Mouse (Mus musculus) forebrain, embryonic 12.5 days (tissue): ENCODE measurements at regions not wholly inside any gene's neighbourhood (a gene's known extent, or its start where the extent isn't known, plus 50 kb on each side); places are given as distances from the start of the nearest gene placed in this dataset.

Source experiments
- ATAC-seq: fragments of 200-750 bp; cut with Nextera tagmentation; 2 replicates; pipeline ENCODE4 v1.8.0; 2017; ENCODE audit warnings: moderate TSS enrichment; ENCODE audit not compliant: low FRiP score
- H3K27ac ChIP-seq: fragments of 300-500 bp; sonication (generic); 2 replicates; pipeline ENCODE4 v1.5.1; 2016; ENCODE audit warnings: mild to moderate bottlenecking
- H3K27me3 ChIP-seq: fragments of 300-500 bp; sonication (generic); 2 replicates; pipeline ENCODE4 v1.6.1; 2016; ENCODE audit warnings: mild to moderate bottlenecking
- H3K36me3 ChIP-seq: fragments of 300-500 bp; sonication (generic); replicated peaks from 2 replicates; pipeline ENCODE4 v1.6.1; 2016; ENCODE audit warnings: mild to moderate bottlenecking
- H3K4me1 ChIP-seq: fragments of 300-500 bp; sonication (generic); 2 replicates; pipeline ENCODE4 v1.6.1; 2016
- H3K4me2 ChIP-seq: fragments of 300-500 bp; sonication (generic); 2 replicates; pipeline ENCODE4 v1.6.1; 2016; ENCODE audit warnings: mild to moderate bottlenecking, moderate library complexity
- H3K4me3 ChIP-seq: fragments of 300-500 bp; sonication (generic); replicated peaks from 2 replicates; pipeline ENCODE4 v1.5.1; 2016; ENCODE audit warnings: mild to moderate bottlenecking
- H3K9ac ChIP-seq: fragments of 300-500 bp; sonication (generic); 2 replicates; pipeline ENCODE4 v1.6.1; 2016; ENCODE audit warnings: mild to moderate bottlenecking
- H3K9me3 ChIP-seq: fragments of 300-500 bp; sonication (generic); 2 replicates; pipeline ENCODE4 v1.6.1; 2016
- WGBS: fragments of 180-500 bp; shearing (Covaris S2); methylation state at CpG from one replicate; pipeline ENCODE4 v1.1.7; 2016; 5-methylcytosine and 5-hydroxymethylcytosine counted together

DNA sequence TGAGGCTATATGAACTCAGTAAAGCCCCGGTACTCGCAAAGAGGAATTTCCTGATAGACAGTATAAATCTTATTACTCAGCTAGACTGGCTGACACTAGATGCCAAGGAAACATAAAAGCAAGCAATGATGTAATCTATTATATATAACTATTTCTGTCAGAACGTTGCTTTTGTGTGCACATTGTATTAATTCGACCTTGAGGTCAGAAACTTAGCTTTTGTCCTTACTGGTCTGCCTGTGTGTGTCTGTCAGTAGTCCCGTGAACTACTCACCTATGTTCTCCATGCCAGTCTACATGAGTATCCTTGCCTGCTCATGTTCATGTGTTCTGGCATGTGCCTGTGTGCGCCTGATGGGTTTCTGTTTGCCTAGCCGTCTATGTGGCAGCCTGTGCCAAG lies 70.5 kb downstream of the Tmx1 start:
- 85% methylated on average over 7 of the region's 7 CpGs for WGBS
- Histone ChIP-seq H3K27me3 (no peaks in the 10 kb centered on the region), H3K27ac (no peak overlapping the region), H3K4me1 (no peaks in the 10 kb centered on the region), H3K36me3 (no peaks in the 10 kb centered on the region), H3K4me2 (no peak overlapping the region), H3K9me3 (no peaks in the 10 kb centered on the region), H3K9ac (no peak overlapping the region), H3K4me3 (no peak overlapping the region)
- ATAC-seq = no peak

DNA sequence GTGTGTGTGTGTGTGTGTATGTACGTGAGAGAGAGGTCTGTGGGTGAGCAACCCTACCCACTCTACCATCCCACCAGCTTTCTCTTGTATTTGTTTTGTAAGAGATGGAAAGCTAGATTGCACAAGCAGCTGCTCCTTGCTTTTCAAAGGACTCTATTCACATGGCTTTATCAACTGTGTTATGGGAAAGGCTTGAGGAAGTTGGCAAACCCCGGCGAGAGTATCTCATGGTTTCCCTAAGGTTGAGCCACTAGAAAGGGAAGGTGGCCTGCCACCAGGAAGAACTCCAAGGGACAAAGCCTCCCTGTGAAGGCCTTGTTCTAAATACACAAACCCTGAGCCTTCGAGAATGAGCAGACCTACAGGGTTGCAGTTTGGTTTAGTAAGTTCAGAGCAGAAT lies 71.8 kb downstream of the Tmx1 start:
- 53% methylated on average over 4 of the region's 4 CpGs for WGBS
- Histone ChIP-seq H3K4me3 (no peak overlapping the region), H3K4me1 (no peaks in the 10 kb centered on the region), H3K9ac (no peak overlapping the region), H3K27ac (no peak overlapping the region), H3K36me3 (no peaks in the 10 kb centered on the region), H3K4me2 (no peak overlapping the region), H3K9me3 (no peaks in the 10 kb centered on the region), H3K27me3 (no peaks in the 10 kb centered on the region)
- no peak for ATAC-seq

DNA sequence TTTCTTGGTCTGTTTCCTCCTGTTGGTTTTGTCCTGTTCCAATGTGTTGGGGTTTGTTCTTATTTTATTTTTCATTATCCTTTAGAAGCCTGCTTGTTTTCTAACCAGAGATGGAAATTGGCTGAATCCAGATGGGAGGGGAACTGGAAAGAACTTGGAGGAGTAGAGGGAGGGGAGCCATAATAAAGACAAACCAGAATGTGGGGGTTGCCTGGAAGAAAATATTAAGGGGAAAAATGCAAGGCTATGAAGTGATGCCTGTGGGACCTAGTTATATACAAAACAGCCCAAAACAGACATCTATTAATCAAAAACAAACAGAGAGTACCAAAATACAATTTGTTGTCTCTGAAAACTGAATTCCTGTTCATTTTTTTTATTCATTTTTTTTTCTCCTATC lies 78.8 kb downstream of the Tmx1 start:
- Histone ChIP-seq H3K9ac (no peak overlapping the region), H3K27ac (no peak overlapping the region), H3K9me3 (no peaks in the 10 kb centered on the region), H3K36me3 (no peaks in the 10 kb centered on the region), H3K4me3 (no peak overlapping the region), H3K27me3 (no peaks in the 10 kb centered on the region), H3K4me1 (peaks cover 10% of the 10 kb centered on the region; the same call in 1 of the 2 replicates), H3K4me2 (no peak overlapping the region)
- ATAC-seq = no peak

DNA sequence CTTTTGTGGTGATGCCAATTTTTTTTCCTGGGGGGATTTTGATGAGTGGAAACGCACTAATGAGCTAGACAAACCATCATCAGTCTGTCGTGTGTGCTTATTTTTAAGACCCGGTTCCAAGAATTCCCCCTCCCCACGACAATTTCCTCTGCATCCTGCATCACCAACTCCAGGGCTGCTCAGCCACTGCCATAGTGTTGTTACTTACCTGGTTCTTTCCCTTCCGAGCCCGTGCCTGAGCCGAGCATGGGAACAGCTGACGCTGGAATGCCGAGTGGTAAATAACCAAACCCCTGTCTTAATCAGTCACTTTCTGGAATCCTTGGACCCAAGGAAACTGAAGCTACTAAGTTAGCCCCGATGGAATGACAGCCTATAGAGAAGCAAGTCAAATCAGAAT lies 79.3 kb downstream of the Tmx1 start:
- no peak overlapping the region for H3K27ac ChIP-seq
- H3K4me3 ChIP-seq = no peak overlapping the region
- no peaks in the 10 kb centered on the region for H3K27me3 ChIP-seq
- peaks cover 10% of the 10 kb centered on the region; the same call in 1 of the 2 replicates for H3K4me1 ChIP-seq
- H3K9me3 ChIP-seq = no peaks in the 10 kb centered on the region
- ATAC-seq = no peak
- no peaks in the 10 kb centered on the region for H3K36me3 ChIP-seq
- 85% methylated on average over 10 of the region's 10 CpGs for WGBS
- H3K4me2 ChIP-seq = no peak overlapping the region
- H3K9ac ChIP-seq = no peak overlapping the region

DNA sequence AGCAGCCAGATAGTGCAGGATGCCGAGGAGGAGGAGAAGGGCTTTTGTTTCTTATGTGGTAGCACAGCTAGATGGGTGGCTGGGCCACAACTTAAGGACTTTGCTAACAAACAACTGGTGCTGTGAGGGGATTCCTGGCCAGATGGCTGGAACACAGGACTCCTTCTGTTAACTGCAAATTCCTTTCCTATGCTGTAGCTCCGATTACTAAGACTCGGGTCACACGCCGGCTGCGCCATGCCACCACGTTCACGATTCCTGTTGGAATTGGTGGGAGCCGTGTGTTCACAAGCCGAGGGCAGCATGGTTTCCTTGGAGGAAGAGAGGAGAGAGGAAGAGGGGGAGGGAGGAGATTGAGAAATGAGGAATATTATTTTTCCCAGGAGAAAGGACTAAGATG lies 79.9 kb downstream of the Tmx1 start:
- no peak overlapping the region for H3K9ac ChIP-seq
- no peaks in the 10 kb centered on the region for H3K9me3 ChIP-seq
- no peak for ATAC-seq
- no peak overlapping the region for H3K4me3 ChIP-seq
- H3K27me3 ChIP-seq = no peaks in the 10 kb centered on the region
- H3K27ac ChIP-seq = no peak overlapping the region
- 58% methylated on average over 10 of the region's 10 CpGs for WGBS
- no peaks in the 10 kb centered on the region for H3K36me3 ChIP-seq
- H3K4me2 ChIP-seq = no peak overlapping the region
- peaks cover 10% of the 10 kb centered on the region; the same call in 1 of the 2 replicates for H3K4me1 ChIP-seq

DNA sequence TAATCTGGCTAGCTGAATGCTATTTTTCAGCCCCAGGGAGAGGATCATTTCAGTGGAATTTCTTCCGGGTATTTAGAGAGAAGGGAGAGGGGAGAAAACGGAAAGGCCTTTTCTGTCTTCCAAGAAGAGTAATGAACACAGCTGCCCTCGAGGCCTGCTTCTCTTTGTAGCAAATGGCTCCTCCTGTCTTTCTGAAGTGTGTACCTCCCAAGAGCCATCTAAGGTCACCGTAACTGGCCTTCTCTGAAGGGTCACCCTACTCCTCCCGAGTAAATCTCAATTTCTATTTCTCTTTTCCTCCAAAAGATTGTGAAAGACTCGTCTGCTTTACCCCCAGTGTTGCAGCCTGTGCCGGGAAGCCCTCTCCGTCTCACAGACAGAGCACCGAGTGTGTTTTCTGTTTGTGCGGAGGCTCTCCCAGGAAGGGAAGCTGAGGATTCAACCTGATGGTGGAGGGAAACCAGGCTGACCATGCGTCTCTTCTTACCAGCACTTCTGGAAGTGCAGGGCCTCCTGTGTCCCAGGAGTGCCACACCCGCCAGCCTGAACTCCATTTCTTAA lies 80.6 kb downstream of the Tmx1 start:
- no peak for ATAC-seq
- H3K4me1 ChIP-seq = peaks cover 10% of the 10 kb centered on the region; the same call in 1 of the 2 replicates
- 69% methylated on average over 12 of the region's 12 CpGs for WGBS

DNA sequence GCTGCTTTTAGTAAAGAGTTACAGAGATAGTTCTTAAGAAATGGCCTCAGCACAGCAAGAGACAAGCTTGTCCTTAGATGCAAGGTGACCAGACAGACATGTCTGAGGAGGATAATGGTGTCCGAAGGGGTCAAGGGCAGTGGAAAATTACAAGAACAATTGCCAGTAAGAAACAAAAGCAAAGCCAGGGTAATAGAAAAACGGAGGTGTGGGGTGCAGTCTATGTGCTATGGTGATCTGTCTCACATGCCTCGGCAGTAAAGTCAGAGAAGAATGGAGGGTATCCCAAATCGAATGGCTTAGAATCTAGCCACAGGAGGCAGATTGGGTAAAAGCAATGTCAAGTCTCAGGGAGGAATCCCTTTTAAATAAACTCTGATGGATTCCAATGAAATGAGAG lies 86.2 kb downstream of the Tmx1 start:
- peaks cover 7% of the 10 kb centered on the region; the same call in 1 of the 2 replicates for H3K4me1 ChIP-seq
- H3K9me3 ChIP-seq = no peaks in the 10 kb centered on the region
- 0 out of 2 replicates have a peak, but pooled peaks cover under 1% of the 10 kb centered on the region for H3K27me3 ChIP-seq
- WGBS = 69% methylated on average over 4 of the region's 4 CpGs
- H3K36me3 ChIP-seq = no peaks in the 10 kb centered on the region
- no peak overlapping the region for H3K27ac ChIP-seq
- no peak overlapping the region for H3K4me3 ChIP-seq
- H3K4me2 ChIP-seq = no peak overlapping the region
- H3K9ac ChIP-seq = no peak overlapping the region
- no peak for ATAC-seq

More for the DNA sequence above, 80.6 kb downstream of the Tmx1 start:
- no peaks in the 10 kb centered on the region for H3K9me3 ChIP-seq
- no peak overlapping the region for H3K4me2 ChIP-seq
- no peak overlapping the region for H3K9ac ChIP-seq
- H3K36me3 ChIP-seq = no peaks in the 10 kb centered on the region
- H3K4me3 ChIP-seq = no peak overlapping the region
- H3K27ac ChIP-seq = no peak overlapping the region
- H3K27me3 ChIP-seq = no peaks in the 10 kb centered on the region

DNA sequence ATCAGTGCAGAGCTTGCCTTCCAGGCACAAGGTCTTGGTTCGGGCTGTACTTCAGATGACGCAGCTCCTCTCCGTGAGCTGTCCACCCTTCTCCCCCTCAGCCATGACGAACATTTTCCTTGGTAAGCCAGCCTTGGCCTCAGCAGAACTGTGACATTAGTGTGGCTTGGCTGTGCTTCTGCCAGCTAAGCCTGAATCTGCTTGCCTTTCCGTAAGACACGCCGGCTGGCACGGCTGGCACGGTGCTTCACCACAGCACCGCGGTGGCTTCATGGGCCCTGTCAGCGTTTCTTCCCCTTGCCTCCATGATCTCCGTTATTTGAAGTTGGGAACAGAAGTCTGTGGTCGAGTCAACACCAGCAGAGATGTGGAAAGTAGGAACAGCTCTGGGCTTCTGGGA lies 87.0 kb downstream of the Tmx1 start:
- ATAC-seq = no peak
- H3K4me1 ChIP-seq = peaks cover 10% of the 10 kb centered on the region; the same call in 1 of the 2 replicates
- WGBS = 95% methylated on average over 14 of the region's 14 CpGs
- H3K9ac ChIP-seq = no peak overlapping the region
- H3K9me3 ChIP-seq = no peaks in the 10 kb centered on the region
- no peak overlapping the region for H3K4me3 ChIP-seq
- no peaks in the 10 kb centered on the region for H3K36me3 ChIP-seq
- H3K27ac ChIP-seq = no peak overlapping the region
- no peak overlapping the region for H3K4me2 ChIP-seq
- H3K27me3 ChIP-seq = 0 out of 2 replicates have a peak, but pooled peaks cover 5% of the 10 kb centered on the region

DNA sequence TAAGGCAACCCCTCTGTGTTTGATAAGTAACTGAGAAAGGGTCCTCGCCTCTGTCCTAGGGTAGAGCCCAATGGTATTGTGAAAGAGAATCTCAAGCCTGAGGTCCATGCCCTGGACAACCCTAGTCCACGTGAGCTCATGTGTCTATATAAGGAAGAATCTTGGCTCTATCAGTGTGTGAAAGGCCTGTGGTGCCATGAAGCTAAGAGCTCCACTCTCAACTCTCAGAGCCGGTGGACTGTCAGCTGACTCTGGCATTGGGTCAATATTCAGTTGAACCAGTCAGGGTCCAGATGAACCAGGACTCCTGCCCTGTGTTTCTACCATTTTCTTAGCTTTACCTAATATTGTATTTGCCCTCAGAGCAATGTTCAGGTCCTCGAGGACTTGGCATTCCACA lies 88.5 kb downstream of the Tmx1 start:
- no peaks in the 10 kb centered on the region for H3K36me3 ChIP-seq
- no peak overlapping the region for H3K27ac ChIP-seq
- H3K4me1 ChIP-seq = peaks cover 10% of the 10 kb centered on the region; the same call in 1 of the 2 replicates
- H3K4me3 ChIP-seq = no peak overlapping the region
- H3K9me3 ChIP-seq = no peaks in the 10 kb centered on the region
- 0 out of 2 replicates have a peak, but pooled peaks cover 5% of the 10 kb centered on the region for H3K27me3 ChIP-seq
- no peak for ATAC-seq
- 88% methylated on average over 4 of the region's 4 CpGs for WGBS
- H3K9ac ChIP-seq = no peak overlapping the region
- H3K4me2 ChIP-seq = no peak overlapping the region

DNA sequence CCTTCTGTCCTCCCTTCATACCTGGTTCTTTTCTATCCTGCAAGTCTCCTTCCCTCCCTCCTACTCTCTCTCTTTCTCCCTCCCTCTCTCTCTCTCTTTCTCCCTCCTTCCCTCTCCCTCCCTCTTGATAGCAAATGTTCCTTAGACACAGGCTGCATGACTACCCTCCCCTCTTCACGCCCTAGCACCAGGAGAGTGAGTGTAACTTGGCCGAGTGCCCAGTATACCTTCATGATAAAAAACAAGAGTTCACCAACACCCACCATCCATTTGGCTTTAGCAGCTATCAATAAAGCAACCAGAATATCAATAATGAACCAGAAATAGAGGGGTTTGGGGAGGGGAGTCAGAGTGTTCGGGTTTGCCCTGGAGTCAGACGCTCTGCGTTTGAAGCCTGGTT lies 90.4 kb downstream of the Tmx1 start:
- Histone ChIP-seq H3K4me1 (peaks cover 10% of the 10 kb centered on the region; the same call in 1 of the 2 replicates), H3K9ac (no peak overlapping the region), H3K4me2 (no peak overlapping the region), H3K4me3 (no peak overlapping the region), H3K36me3 (no peaks in the 10 kb centered on the region), H3K27me3 (0 out of 2 replicates have a peak, but pooled peaks cover 5% of the 10 kb centered on the region), H3K9me3 (no peaks in the 10 kb centered on the region), H3K27ac (no peak overlapping the region)
- 36% methylated on average over 5 of the region's 5 CpGs for WGBS
- ATAC-seq = no peak

DNA sequence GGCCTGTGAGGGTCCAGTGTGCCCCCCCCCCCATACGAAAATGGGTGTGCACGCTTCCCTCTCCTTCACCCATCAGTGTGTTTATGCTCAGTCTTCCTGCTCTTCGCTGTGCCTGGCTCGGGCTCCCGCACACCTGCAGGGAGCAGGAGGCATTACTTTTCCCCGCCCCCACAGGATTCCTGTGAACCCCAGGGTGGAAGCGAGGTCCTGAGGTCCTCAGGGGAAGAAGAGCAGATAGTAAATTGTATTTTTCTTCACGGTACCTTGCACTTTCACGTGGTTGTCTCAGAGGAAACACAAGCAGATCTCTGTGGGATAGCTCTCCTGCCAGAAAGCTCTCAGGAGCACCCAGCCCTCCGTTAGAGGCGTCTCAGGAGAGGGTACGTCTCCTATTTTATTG lies 91.4 kb downstream of the Tmx1 start:
- no peak for ATAC-seq
- WGBS = 32% methylated on average over 12 of the region's 12 CpGs
- no peak overlapping the region for H3K9ac ChIP-seq
- no peaks in the 10 kb centered on the region for H3K9me3 ChIP-seq
- H3K4me2 ChIP-seq = no peak overlapping the region
- H3K27me3 ChIP-seq = 0 out of 2 replicates have a peak, but pooled peaks cover 5% of the 10 kb centered on the region
- no peak overlapping the region for H3K27ac ChIP-seq
- no peak overlapping the region for H3K4me3 ChIP-seq
- no peaks in the 10 kb centered on the region for H3K36me3 ChIP-seq
- H3K4me1 ChIP-seq = peaks cover 10% of the 10 kb centered on the region; the same call in 1 of the 2 replicates

DNA sequence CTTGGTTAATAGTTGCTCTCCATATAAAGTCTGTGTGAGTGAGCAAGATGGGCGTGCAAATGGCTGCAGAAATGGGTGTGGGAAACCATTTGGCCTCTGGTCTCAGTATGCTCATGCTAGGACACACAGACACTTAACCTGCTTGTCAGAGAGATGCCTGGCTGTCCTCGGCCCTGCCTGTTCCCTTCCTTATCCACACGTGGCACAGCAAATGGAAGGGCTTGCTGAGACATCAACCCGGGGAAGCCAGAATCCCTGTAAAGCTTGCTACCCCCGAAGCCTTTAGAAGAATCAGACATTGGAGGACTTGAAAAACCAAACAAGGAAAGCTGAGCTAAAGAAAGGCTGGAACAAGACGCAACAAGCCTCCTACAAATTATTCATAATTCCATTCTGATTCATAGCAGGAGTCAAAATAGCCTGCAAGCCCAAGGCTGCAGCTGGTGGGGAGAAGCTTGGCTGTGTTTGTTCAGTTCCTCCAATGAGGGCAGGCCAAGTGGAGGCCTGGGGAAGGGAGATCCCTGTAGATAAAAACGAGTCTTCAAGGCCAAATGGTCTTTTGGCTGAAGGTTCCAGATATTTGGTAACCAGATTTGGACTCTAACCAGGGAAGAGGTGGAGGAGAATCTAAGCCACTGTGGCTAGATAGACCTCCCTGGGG lies 92.1 kb downstream of the Tmx1 start:
- H3K4me1 ChIP-seq = peaks cover 10% of the 10 kb centered on the region; the same call in 1 of the 2 replicates
- 70% methylated on average over 7 of the region's 7 CpGs for WGBS
- ATAC-seq = no peak

DNA sequence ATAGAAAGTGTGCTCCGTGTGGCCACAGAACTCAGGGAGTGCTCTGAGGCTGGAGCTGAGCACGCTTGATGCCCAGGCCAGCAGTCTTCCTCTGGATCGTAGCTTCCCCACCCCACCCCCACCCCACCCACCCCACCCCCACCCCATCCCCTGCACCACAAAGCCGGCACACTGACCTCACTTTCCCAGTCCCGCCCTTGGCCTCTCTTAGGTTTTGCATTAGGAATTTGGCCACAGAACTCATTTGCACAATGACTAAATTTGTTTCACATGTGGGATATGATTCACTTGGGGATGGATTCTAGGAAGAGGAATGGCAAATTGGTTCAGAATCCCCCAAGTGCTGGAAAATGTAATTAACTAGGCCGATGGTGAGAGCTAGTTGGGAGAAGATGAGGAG lies 94.3 kb downstream of the Tmx1 start:
- no peak for ATAC-seq
- Histone ChIP-seq H3K9me3 (no peaks in the 10 kb centered on the region), H3K4me3 (no peak overlapping the region), H3K4me1 (peaks cover 10% of the 10 kb centered on the region; the same call in 1 of the 2 replicates), H3K4me2 (no peak overlapping the region), H3K27me3 (0 out of 2 replicates have a peak, but pooled peaks cover 5% of the 10 kb centered on the region), H3K36me3 (no peaks in the 10 kb centered on the region), H3K9ac (no peak overlapping the region), H3K27ac (no peak overlapping the region)
- 73% methylated on average over 6 of the region's 6 CpGs for WGBS

More for the DNA sequence above, 92.1 kb downstream of the Tmx1 start:
- no peak overlapping the region for H3K4me2 ChIP-seq
- H3K9ac ChIP-seq = no peak overlapping the region
- 0 out of 2 replicates have a peak, but pooled peaks cover 5% of the 10 kb centered on the region for H3K27me3 ChIP-seq
- no peaks in the 10 kb centered on the region for H3K36me3 ChIP-seq
- H3K4me3 ChIP-seq = no peak overlapping the region
- H3K27ac ChIP-seq = no peak overlapping the region
- no peaks in the 10 kb centered on the region for H3K9me3 ChIP-seq
